Mouse (Mus musculus): ENCODE results near the gene Tmem126b. TPM values are rescaled to one million over a fixed set of nuclear protein-coding genes. Genes with fewer than 3 reads are reported as not detected.

The Tmem126b gene
- polyA plus RNA-seq, 1 experiment from 2014 or later, result 46.9 TPM

- Histone ChIP-seq H3K27ac (ENCODE audit: low read depth, low read length) (no peak overlapping the region), H3K4me3 (ENCODE audit: low read depth, low read length) (no peak overlapping the region), H3K27me3 (ENCODE audit: control insufficient read depth, insufficient read depth, low read length) (no peaks in the 10 kb centered on the region), H3K36me3 (ENCODE audit: control insufficient read depth, insufficient read depth, low read length) (no peaks in the 10 kb centered on the region), H3K4me1 (ENCODE audit: control insufficient read depth, insufficient read depth, low read length) (no peaks in the 10 kb centered on the region), H3K4me2 (no peak overlapping the region), H3K9me3 (ENCODE audit: control insufficient read depth, low read length) (no peaks in the 10 kb centered on the region), H3K9ac (ENCODE audit: low read length) (no peak overlapping the region)
- DNase-seq (ENCODE audit: low spot score, missing footprints) (no peak), ATAC-seq (ENCODE audit: low FRiP score) (no peak)
Measured at GRCm38 (mm10) chr7:90432221-90432620, 43.6 kb downstream of the Tmem126b start.

DNA sequence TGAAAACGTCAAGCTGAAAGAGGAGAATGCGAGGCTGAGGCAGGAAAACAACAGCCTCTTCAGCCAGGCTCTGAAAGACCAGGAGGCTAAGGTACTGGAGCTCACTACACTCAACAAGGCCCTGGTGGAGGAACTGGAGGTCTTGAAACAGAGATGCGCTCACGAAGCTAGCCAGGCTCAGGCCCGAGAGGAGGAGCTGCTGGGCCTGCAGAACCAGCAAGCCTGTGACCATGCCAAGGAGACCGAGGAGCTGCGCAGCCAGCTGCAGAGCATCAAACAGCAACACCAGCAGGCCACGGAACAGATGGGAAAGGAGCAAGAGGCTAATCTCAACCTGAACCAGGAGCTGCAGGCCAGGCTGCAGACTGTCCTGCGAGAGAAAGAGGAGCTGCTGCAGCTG, 48.8 kb downstream of the Tmem126b start:
- Histone ChIP-seq H3K4me2 (peak overlapping the region; percentile 57; the same call in 1 of the 2 replicates), H3K36me3 (ENCODE audit: control insufficient read depth, insufficient read depth, low read length) (no peaks in the 10 kb centered on the region), H3K4me1 (ENCODE audit: control insufficient read depth, insufficient read depth, low read length) (no peaks in the 10 kb centered on the region; the same call in 1 of the 2 replicates), H3K9ac (ENCODE audit: low read length) (no peak overlapping the region), H3K4me3 (ENCODE audit: low read depth, low read length) (no peak overlapping the region; the same call in 1 of the 2 replicates), H3K27me3 (ENCODE audit: control insufficient read depth, insufficient read depth, low read length) (no peaks in the 10 kb centered on the region), H3K27ac (ENCODE audit: low read depth, low read length) (no peak overlapping the region), H3K9me3 (ENCODE audit: control insufficient read depth, low read length) (no peaks in the 10 kb centered on the region)
- ATAC-seq (ENCODE audit: low FRiP score) (no peak), DNase-seq (ENCODE audit: low spot score, missing footprints) (no peak)
- 74% methylated on average over 9 of the region's 9 CpGs for WGBS

DNA sequence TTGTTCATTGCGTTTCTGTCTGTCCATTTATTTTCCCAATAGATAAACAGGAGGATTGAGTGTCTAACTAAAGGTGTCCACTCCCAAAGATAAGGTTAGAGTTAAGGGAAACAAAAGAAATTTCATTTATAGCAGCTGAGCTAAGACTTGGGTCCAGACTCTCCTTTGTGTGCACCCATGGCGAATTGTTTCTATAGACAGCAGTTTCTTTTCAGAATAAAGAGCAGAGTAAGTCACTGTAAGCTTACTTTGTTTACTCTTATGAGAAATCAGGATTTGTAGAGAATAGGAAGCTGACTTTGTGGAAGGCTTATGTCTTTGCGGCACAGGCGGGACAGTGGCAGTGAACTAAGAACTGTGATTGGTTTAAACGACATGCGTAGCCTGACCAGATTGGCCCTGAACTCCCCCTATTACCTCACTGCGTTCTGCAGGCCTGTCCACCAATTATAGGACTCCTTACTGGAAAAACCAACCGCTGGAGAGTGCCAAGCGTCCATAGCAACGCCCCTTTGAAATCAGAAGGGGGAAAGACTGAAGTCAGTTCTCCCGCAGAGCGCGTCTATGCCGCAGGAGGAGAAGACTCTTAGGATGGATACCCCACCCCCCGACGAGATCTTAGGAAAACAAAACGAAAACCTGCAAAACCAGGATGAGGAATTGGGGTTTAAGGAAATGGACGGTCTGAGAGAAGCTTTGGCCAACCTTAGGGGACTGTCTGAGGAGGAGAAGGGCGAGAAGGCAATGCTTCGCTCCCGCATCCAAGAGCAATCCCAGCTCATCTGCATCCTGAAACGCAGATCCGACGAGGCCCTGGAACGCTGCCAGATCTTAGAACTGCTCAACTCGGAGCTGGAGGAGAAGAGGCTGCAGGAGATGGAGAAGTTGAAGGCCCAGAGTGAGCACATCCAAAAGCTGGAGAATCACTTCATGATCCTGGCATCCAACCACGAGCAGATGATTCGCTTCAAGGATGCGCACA, 49.5 kb downstream of the Tmem126b start, which contains the start of gene Ccdc89:
Gene Ccdc89, plus strand, starts transcription at position 558 of the 982 bp plus-strand sequence.
- ATAC-seq (ENCODE audit: low FRiP score) (peak; percentile 100), DNase-seq (ENCODE audit: low spot score, missing footprints) (peak; percentile 91)
- Histone ChIP-seq H3K4me1 (ENCODE audit: control insufficient read depth, insufficient read depth, low read length) (no peaks in the 10 kb centered on the region; the same call in 1 of the 2 replicates), H3K4me2 (peak within 1 kb of the TSS; percentile 57), H3K9ac (ENCODE audit: low read length) (peak within 1 kb of the TSS; percentile 36; the same call in 1 of the 2 replicates), H3K27ac (ENCODE audit: low read depth, low read length) (no peak within 1 kb of the TSS), H3K36me3 (ENCODE audit: control insufficient read depth, insufficient read depth, low read length) (no peaks in the 10 kb centered on the region), H3K27me3 (ENCODE audit: control insufficient read depth, insufficient read depth, low read length) (no peaks in the 10 kb centered on the region), H3K9me3 (ENCODE audit: control insufficient read depth, low read length) (no peaks in the 10 kb centered on the region), H3K4me3 (ENCODE audit: low read depth, low read length) (peak within 1 kb of the TSS; percentile 35)
- WGBS, result 24% methylated on average over 29 of the region's 29 CpGs

Other genes with a start within 250 kb of the Tmem126b start
- 0.11 TPM in 1 of 2 replicates, not detected in the other for gene Ccdc83, start 210.2 kb downstream of the Tmem126b start, polyA plus RNA-seq (2014; fragmentation: Nextera tagmentation; extraction: Ambion mirVana)
- gene Sytl2, start 173.7 kb downstream of the Tmem126b start, polyA plus RNA-seq (2014; fragmentation: Nextera tagmentation; extraction: Ambion mirVana), result 3.8 and 4.7 TPM in 2 replicates
- 3.6 and 3.9 TPM in 2 replicates for gene Ccdc89, start 49.4 kb downstream of the Tmem126b start, polyA plus RNA-seq (2014; fragmentation: Nextera tagmentation; extraction: Ambion mirVana)
- gene Crebzf, start 33.3 kb downstream of the Tmem126b start, polyA plus RNA-seq (2014; fragmentation: Nextera tagmentation; extraction: Ambion mirVana), result 49.9 and 52.3 TPM in 2 replicates
- 116 and 123 TPM in 2 replicates for gene Tmem126a, start 18.8 kb downstream of the Tmem126b start, polyA plus RNA-seq (2014; fragmentation: Nextera tagmentation; extraction: Ambion mirVana)
- gene Dlg2, start 671 bp upstream of the Tmem126b start, polyA plus RNA-seq (2014; fragmentation: Nextera tagmentation; extraction: Ambion mirVana), result 1.8 and 2.5 TPM in 2 replicates